Mouse (Mus musculus): ENCODE results near the gene Dhx8. TPM values are rescaled to one million over a fixed set of nuclear protein-coding genes. Genes with fewer than 3 reads are reported as not detected.

The Dhx8 gene
- total and polyA plus RNA-seq, 3 experiments, result 33.1 to 44.7 TPM; not detected in 1

GRCm38 (mm10) chr11:101785143-101785851, 52.6 kb downstream of the Dhx8 start, which contains the start of gene Etv4 (continued):
- TF ChIP-seq USF1 (IDR thresholded peaks at IDR 0.05; ENCODE audit: low read depth, low read length), result no peak
- peak; percentile 97 for TF ChIP-seq ZC3H11A (IDR thresholded peaks at IDR 0.05; ENCODE audit: low read depth, low read length)
- peak; percentile 59 for TF ChIP-seq ZNF384 (IDR thresholded peaks at IDR 0.05; ENCODE audit: low read depth, low read length)

DNA sequence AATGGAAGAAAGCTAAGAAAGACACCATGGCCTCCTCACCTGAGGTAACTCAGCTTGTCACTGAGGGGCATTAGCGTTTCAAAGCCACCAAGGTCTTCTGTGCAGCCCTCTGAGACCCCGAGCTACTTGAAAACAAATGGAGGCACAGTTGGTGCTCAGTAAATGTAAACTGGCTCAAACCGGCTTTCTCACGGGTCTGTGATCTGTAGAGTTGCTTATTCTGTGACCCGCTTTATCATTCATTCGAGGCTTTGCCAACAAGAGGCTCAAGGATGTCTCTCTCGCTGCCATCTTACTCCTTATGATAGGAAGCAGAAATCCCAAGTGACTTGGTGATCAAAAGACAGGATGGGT, 53.1 kb downstream of the Dhx8 start:
- Histone ChIP-seq H3K36me3 (ENCODE audit: control insufficient read depth in 1 of 2, insufficient read depth in 2 of 2, low read length in 2 of 2) (peaks cover 0 to 6% of the 10 kb centered on the region in 2 experiments; a peak in 2 of 4 replicates), H3K4me3 (ENCODE audit: control insufficient read depth in 1 of 2, insufficient read depth in 1 of 2, low read depth in 2 of 2, low read length in 2 of 2) (peak overlapping the region; percentile 55 to 58), H3K79me2 (ENCODE audit: control insufficient read depth, insufficient read depth, low read length, poor library complexity) (no peaks in the 10 kb centered on the region; the same call in 1 of the 2 replicates), H3K9ac (ENCODE audit: control insufficient read depth, low read depth, low read length, poor library complexity, severe bottlenecking) (peak overlapping the region; percentile 69), H3K27me3 (ENCODE audit: control insufficient read depth in 1 of 2, insufficient read depth in 2 of 2, low read length in 2 of 2) (peaks cover 1 to 6% of the 10 kb centered on the region in 2 experiments; a peak in 3 of 4 replicates), H3K9me3 (replicated peaks; ENCODE audit: insufficient read depth, low read length) (no peaks in the 10 kb centered on the region), H3K27ac (ENCODE audit: control insufficient read depth, low read depth, low read length) (peak overlapping the region; percentile 79), H3K4me1 (ENCODE audit: control insufficient read depth in 1 of 2, insufficient read depth in 2 of 2, low read length in 2 of 2) (peaks cover 5 to 15% of the 10 kb centered on the region in 2 experiments; a peak in 3 of 4 replicates)
- no peak for TF ChIP-seq SMC3 (IDR thresholded peaks at IDR 0.05; ENCODE audit: low read depth, low read length)
- no peak for TF ChIP-seq MAX (IDR thresholded peaks at IDR 0.05; ENCODE audit: low read length)
- TF ChIP-seq ZMIZ1 (IDR thresholded peaks at IDR 0.05; ENCODE audit: low read depth, low read length), result no peak
- no peak for TF ChIP-seq ZC3H11A (IDR thresholded peaks at IDR 0.05; ENCODE audit: low read depth, low read length)
- TF ChIP-seq MAFK (IDR thresholded peaks at IDR 0.05; ENCODE audit: borderline replicate concordance, low read depth, low read length), result no peak
- no peak; the same call in 1 of the 2 replicates for TF ChIP-seq BHLHE40 (IDR thresholded peaks at IDR 0.05; ENCODE audit: borderline replicate concordance, low read depth, low read length)
- no peak for TF ChIP-seq TCF12 (IDR thresholded peaks at IDR 0.05; ENCODE audit: low read depth, low read length)
- TF ChIP-seq MYC (IDR thresholded peaks at IDR 0.05; ENCODE audit: low read depth, low read length), result no peak
- peak; percentile 14 to 23; a peak in 2 of 4 replicates for TF ChIP-seq EP300 (IDR thresholded peaks at IDR 0.05; ENCODE audit: low read depth in 1 of 2, low read length in 2 of 2)
- TF ChIP-seq GABPA (IDR thresholded peaks at IDR 0.05; ENCODE audit: low read depth, low read length), result 0 out of 2 replicates have a peak, but pooled peaks have one; percentile 31
- TF ChIP-seq NELFE (IDR thresholded peaks at IDR 0.05; ENCODE audit: low read depth, low read length), result no peak
- TF ChIP-seq MAZ (IDR thresholded peaks at IDR 0.05; ENCODE audit: low read depth, low read length), result 0 out of 2 replicates have a peak, but pooled peaks have one; percentile 12
- TF ChIP-seq JUND (IDR thresholded peaks at IDR 0.05; ENCODE audit: low read depth, low read length), result peak; percentile 23; the same call in 1 of the 2 replicates
- TF ChIP-seq ZKSCAN1 (IDR thresholded peaks at IDR 0.05; ENCODE audit: low read depth, low read length), result no peak
- TF ChIP-seq NRF1 (IDR thresholded peaks at IDR 0.05; ENCODE audit: insufficient read depth, low read depth, low read length, poor library complexity, severe bottlenecking), result no peak
- no peak for TF ChIP-seq MEF2A (IDR thresholded peaks at IDR 0.05; ENCODE audit: extremely low read depth, insufficient replicate concordance, low read depth, low read length, poor library complexity, severe bottlenecking)
- DNase-seq (ENCODE audit: low read depth, low spot score), result no peak
